Mouse (Mus musculus) heart, embryonic 16.5 days (tissue): ENCODE results near the gene Mgat4d. TPM values are rescaled to one million over a fixed set of nuclear protein-coding genes. Genes with fewer than 3 reads are reported as not detected.
"Not testable (repeated sequence)": the region's sequence is repeated elsewhere in the genome, so short reads cannot be mapped to it uniquely, and the experiment has no call there.

Source experiments
- ATAC-seq: fragments of 200-750 bp; cut with Nextera tagmentation; replicated peaks from 2 replicates; pipeline ENCODE4 v1.8.0; 2017; ENCODE audit warnings: moderate number of reproducible peaks; ENCODE audit not compliant: insufficient read depth, low FRiP score; ENCODE audit errors: extremely low read depth
- H3K27ac ChIP-seq: fragments of 300-500 bp; sonication (generic); 2 replicates; pipeline ENCODE4 v1.5.1; 2014; ENCODE audit warnings: mild to moderate bottlenecking, low read length, control low read depth, moderate library complexity
- H3K27me3 ChIP-seq: fragments of 300-500 bp; sonication (generic); 2 replicates; pipeline ENCODE4 v1.6.1; 2014; ENCODE audit warnings: low read length, mixed read lengths; ENCODE audit not compliant: control insufficient read depth, insufficient read depth
- H3K36me3 ChIP-seq: fragments of 300-500 bp; sonication (generic); 2 replicates; pipeline ENCODE4 v1.6.1; 2014; ENCODE audit not compliant: control insufficient read depth, insufficient read depth
- H3K4me1 ChIP-seq: fragments of 300-500 bp; sonication (generic); 2 replicates; pipeline ENCODE4 v1.6.1; 2014; ENCODE audit warnings: low read length, mixed read lengths; ENCODE audit not compliant: control insufficient read depth, insufficient read depth
- H3K4me2 ChIP-seq: fragments of 300-500 bp; sonication (generic); 2 replicates; pipeline ENCODE4 v1.6.1; 2014; ENCODE audit warnings: low read depth, mild to moderate bottlenecking, control low read depth, low read length
- H3K4me3 ChIP-seq: fragments of 300-500 bp; sonication (generic); 2 replicates; pipeline ENCODE4 v1.5.1; 2014; ENCODE audit warnings: mild to moderate bottlenecking, control low read depth, low read length
- H3K9ac ChIP-seq: fragments of 300-500 bp; sonication (generic); 2 replicates; pipeline ENCODE4 v1.6.1; 2014; ENCODE audit warnings: low read length, control low read depth
- H3K9me3 ChIP-seq: fragments of 300-500 bp; sonication (generic); replicated peaks from 2 replicates; pipeline ENCODE4 v1.6.1; 2016; ENCODE audit warnings: low read length; ENCODE audit not compliant: control insufficient read depth
- WGBS: fragments of 180-500 bp; shearing (Covaris S2); extraction: QIAGEN DNeasy Blood & Tissue Kit; methylation state at CpG from one replicate; pipeline ENCODE4 v1.1.7; 2014; 5-methylcytosine and 5-hydroxymethylcytosine counted together
- polyA plus RNA-seq: library from polyadenylated mRNA; unstranded; fragments of >200 nt; fragmentation: Nextera tagmentation; extraction: Ambion mirVana; gene quantifications from 2 replicates; pipeline ENCODE4 v1.2.1, GENCODE M21; 2015

The Mgat4d gene
- polyA plus RNA-seq, 1 experiment from 2014 or later, result not detected

GRCm38 (mm10) chr8:83426104-83426759, 78.0 kb downstream of the Mgat4d start:
- Histone ChIP-seq H3K9me3 (no peaks in the 10 kb centered on the region), H3K27ac (no peak overlapping the region), H3K36me3 (no peaks in the 10 kb centered on the region), H3K9ac (no peak overlapping the region), H3K4me2 (no peak overlapping the region), H3K27me3 (peaks cover 27% of the 10 kb centered on the region), H3K4me1 (peaks cover 5% of the 10 kb centered on the region; the same call in 1 of the 2 replicates), H3K4me3 (no peak overlapping the region)
- 37% methylated on average over 11 of the region's 11 CpGs for WGBS
- no peak for ATAC-seq

- Histone ChIP-seq H3K4me1 (peaks cover 5% of the 10 kb centered on the region; the same call in 1 of the 2 replicates), H3K9ac (no peak overlapping the region), H3K4me3 (no peak overlapping the region), H3K4me2 (no peak overlapping the region), H3K9me3 (no peaks in the 10 kb centered on the region), H3K27me3 (peaks cover 27% of the 10 kb centered on the region), H3K36me3 (no peaks in the 10 kb centered on the region), H3K27ac (no peak overlapping the region)
- 22% methylated on average over 7 of the region's 7 CpGs for WGBS
- no peak for ATAC-seq
These were observed 78.7 kb downstream of the Mgat4d start for GRCm38 (mm10) chr8:83426949-83427348.

GRCm38 (mm10) chr8:83428621-83429020, 80.3 kb downstream of the Mgat4d start:
- not testable (repeated sequence) for H3K9me3 ChIP-seq, H3K27ac ChIP-seq, H3K4me1 ChIP-seq, ATAC-seq, H3K4me2 ChIP-seq, H3K36me3 ChIP-seq, H3K9ac ChIP-seq, H3K4me3 ChIP-seq
- 79% methylated on average over 3 of the region's 3 CpGs for WGBS
- H3K27me3 ChIP-seq, result peaks cover 20% of the 10 kb centered on the region

- Histone ChIP-seq H3K27ac (no peak overlapping the region), H3K36me3 (peaks cover 3% of the 10 kb centered on the region), H3K4me2 (no peak overlapping the region), H3K27me3 (peaks cover 19% of the 10 kb centered on the region), H3K4me1 (peaks cover 5% of the 10 kb centered on the region; the same call in 1 of the 2 replicates), H3K9ac (no peak overlapping the region), H3K4me3 (no peak overlapping the region), H3K9me3 (no peaks in the 10 kb centered on the region)
- 64% methylated on average over 4 of the region's 4 CpGs for WGBS
- no peak for ATAC-seq
These were observed 80.8 kb downstream of the Mgat4d start for GRCm38 (mm10) chr8:83429071-83429524.

Other genes with a start within 250 kb of the Mgat4d start
- 0.66 and 1.1 TPM in 2 replicates for gene Tbc1d9, start 183.1 kb upstream of the Mgat4d start, polyA plus RNA-seq
- 0.58 and 0.86 TPM in 2 replicates for gene Gm10645, start 182.3 kb upstream of the Mgat4d start, polyA plus RNA-seq
- gene Ucp1, start 58.1 kb upstream of the Mgat4d start, polyA plus RNA-seq, result not detected in 2 replicates
- gene Elmod2, start 16.0 kb upstream of the Mgat4d start, polyA plus RNA-seq, result 9.8 and 10.4 TPM in 2 replicates
- gene Clgn, start 41.4 kb downstream of the Mgat4d start, polyA plus RNA-seq, result 0.04 and 0.05 TPM in 2 replicates
- 66.8 and 67.6 TPM in 2 replicates for gene Scoc, start 109.9 kb downstream of the Mgat4d start, polyA plus RNA-seq
- gene Olfr370, start 187.3 kb downstream of the Mgat4d start, polyA plus RNA-seq, result not detected in 2 replicates
- 612 and 678 TPM in 2 replicates for gene Ndufb7, start 218.2 kb downstream of the Mgat4d start, polyA plus RNA-seq